Mouse (Mus musculus) c-Kit-positive CD71-positive TER-119-positive erythroid progenitor cells, embryonic 14.5 days (primary cell): ENCODE measurements around the gene Kmt5b.

Source experiments
- DNase-seq: peaks from one replicate; pipeline ENCODE4 v3.0.0-alpha.2; 2013; ENCODE audit warnings: low spot score

The Kmt5b gene

GRCm38 (mm10) chr19:3768697-3769383 is 1.6 kb downstream of the Kmt5b start:
- peak; percentile 87 for DNase-seq

- DNase-seq = no peak
These were observed 2.3 kb downstream of the Kmt5b start for GRCm38 (mm10) chr19:3769533-3769932.

GRCm38 (mm10) chr19:3774159-3774558 is 6.9 kb downstream of the Kmt5b start:
- no peak for DNase-seq

GRCm38 (mm10) chr19:3778713-3779112 is 11.5 kb downstream of the Kmt5b start:
- DNase-seq = no peak

- no peak for DNase-seq
These were observed 22.9 kb downstream of the Kmt5b start for GRCm38 (mm10) chr19:3790077-3790476.

- no peak for DNase-seq
These were observed 38.3 kb downstream of the Kmt5b start for GRCm38 (mm10) chr19:3805526-3805925.

- DNase-seq = no peak
These were observed 43.5 kb downstream of the Kmt5b start for GRCm38 (mm10) chr19:3810536-3811233.

- DNase-seq = no peak
These were observed 47.2 kb downstream of the Kmt5b start for GRCm38 (mm10) chr19:3814461-3814860.

- DNase-seq = no peak
These were observed 48.6 kb downstream of the Kmt5b start for GRCm38 (mm10) chr19:3815824-3816223.

GRCm38 (mm10) chr19:3819080-3819479 is 51.9 kb downstream of the Kmt5b start:
- no peak for DNase-seq

- DNase-seq = no peak
These were observed 52.8 kb downstream of the Kmt5b start for GRCm38 (mm10) chr19:3819899-3820444.

- DNase-seq = no peak
These were observed 57.8 kb downstream of the Kmt5b start for GRCm38 (mm10) chr19:3825044-3825443.

GRCm38 (mm10) chr19:3829863-3830262 is 62.6 kb downstream of the Kmt5b start:
- no peak for DNase-seq

GRCm38 (mm10) chr19:3831716-3832115 is 64.5 kb downstream of the Kmt5b start:
- no peak for DNase-seq

- peak; percentile 19 for DNase-seq
These were observed 65.7 kb downstream of the Kmt5b start for GRCm38 (mm10) chr19:3832851-3833353.

- no peak for DNase-seq
These were observed 67.1 kb downstream of the Kmt5b start for GRCm38 (mm10) chr19:3834301-3834700.

GRCm38 (mm10) chr19:3836791-3837190 is 69.6 kb downstream of the Kmt5b start:
- no peak for DNase-seq

GRCm38 (mm10) chr19:3838931-3839330 is 71.7 kb downstream of the Kmt5b start:
- no peak for DNase-seq

- no peak for DNase-seq
These were observed 72.5 kb downstream of the Kmt5b start for GRCm38 (mm10) chr19:3839686-3840085.

- no peak for DNase-seq
These were observed 73.0 kb downstream of the Kmt5b start for GRCm38 (mm10) chr19:3840214-3840651.

- no peak for DNase-seq
These were observed 73.5 kb downstream of the Kmt5b start for GRCm38 (mm10) chr19:3840685-3841084.

- DNase-seq = no peak
These were observed 75.3 kb downstream of the Kmt5b start for GRCm38 (mm10) chr19:3842359-3843148.
